Mouse (Mus musculus) CD4-positive naive resting alpha-beta T cell, adult 76 days (primary cell): ENCODE measurements around the gene Sema3d. TPM values are rescaled to one million over a fixed set of nuclear protein-coding genes. Genes with fewer than 3 reads are reported as not detected.

Experiments used
- total RNA-seq: library from RNA; stranded (reverse); gene quantifications from one replicate; pipeline ENCODE4 v1.2.4, GENCODE M21; 2023

The Sema3d gene
- 0.97 TPM for total RNA-seq

DNA sequence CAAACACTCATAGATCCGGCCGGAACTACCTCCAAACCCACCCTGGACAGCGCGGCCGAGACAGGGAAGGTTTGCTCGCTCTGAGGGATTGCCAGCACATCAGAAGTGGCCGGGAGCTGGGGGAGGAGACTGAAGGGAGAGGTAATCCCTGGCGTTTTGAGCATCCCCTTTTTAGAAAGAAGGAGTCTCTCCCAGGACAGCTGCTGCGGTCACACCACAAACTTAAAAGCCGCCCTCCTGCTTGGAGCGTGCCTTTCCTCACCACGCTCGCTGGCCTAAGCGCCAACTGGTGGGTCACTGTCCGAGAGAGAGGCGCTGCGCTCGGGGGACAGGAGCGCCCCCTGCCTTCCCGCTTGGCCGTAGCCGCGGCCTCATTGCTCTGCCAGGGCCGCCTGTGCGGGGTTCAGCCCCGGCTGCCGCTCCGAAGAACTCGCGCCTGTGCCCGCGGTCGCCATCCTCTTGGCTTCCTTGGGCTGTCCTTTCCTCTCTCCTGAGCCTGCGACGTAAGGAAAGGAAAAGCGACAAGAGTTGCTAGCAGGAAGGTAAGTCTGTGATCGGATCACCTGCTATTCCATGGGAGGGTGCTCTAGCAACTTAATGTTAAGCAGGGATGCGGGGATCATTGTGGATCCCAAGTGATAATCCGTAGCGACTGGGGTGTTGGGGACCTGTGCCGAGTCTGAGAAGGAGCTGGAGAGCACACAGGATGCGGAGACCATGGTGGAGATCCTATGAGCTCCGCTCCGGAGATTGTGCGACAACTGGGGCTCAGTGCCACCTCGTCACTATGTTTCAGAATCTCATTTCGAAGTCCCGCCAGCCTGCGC lies at the start of gene Sema3d:
Gene Sema3d, plus strand, starts transcription at position 253 of the 827 bp plus-strand sequence.

